Mouse (Mus musculus) T-helper 2 cell (primary cell): ENCODE results near the gene Kcnj5.

Source experiments
- in situ Hi-C: fragments of 300-600 bp; cut with MboI, MseI; formaldehyde crosslinking; loops from one replicate; pipeline ENCODE4 v1.15.1; 2025; ENCODE audit warnings: high pct_unique_total_duplicates

Gene Kcnj5

DNA sequence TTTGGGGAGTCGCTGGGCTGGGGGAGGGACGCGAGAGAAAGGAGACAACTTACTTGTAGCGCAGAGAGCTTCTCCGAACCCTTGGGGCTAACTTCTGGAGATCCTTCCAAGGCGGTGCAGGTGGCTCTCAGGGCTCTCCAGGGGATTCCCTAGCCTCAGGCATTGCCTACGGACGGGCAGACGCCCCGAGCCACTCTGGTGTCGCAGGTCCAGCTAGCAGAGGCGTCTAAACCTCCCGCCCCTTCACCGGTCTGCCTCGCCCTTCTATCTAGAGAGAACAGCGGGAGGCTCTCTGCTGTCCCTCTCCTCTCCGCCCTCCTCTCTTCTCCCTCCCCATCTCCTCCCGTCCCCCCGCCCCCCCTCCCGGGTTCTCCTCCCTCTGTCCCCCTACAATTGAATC lies at the start of gene Kcnj5:
Gene Kcnj5 (minus strand): TSS at position 300 of the 400 bp plus-strand sequence.
- in situ Hi-C loops, result loop anchor here (5.0 kb wide), 1 partner anchor 72 kb away; no protein-coding TSS in a partner anchor

DNA sequence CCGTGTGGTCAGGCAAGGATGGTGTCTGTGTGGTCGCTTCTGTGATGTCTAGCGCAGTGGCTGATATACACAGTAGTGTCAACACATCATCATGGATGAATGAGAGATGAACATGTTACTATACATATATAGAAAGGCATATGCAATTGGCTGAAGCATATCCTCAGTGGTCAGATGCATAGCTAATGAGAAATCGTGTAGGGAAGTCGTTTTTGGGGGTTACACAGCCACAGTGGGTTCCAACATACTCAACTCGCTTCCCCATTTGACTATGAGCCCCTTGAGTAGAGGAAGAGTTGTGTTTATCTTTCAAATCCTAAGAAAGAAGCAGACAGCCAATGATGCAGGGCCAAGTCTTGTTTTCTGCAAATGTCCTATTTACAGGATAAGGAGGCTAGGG lies 48.6 kb upstream of the Kcnj5 start:
- in situ Hi-C loops, result loop anchor here (10.0 kb wide), 1 partner anchor 842 kb away; no protein-coding TSS in a partner anchor

DNA sequence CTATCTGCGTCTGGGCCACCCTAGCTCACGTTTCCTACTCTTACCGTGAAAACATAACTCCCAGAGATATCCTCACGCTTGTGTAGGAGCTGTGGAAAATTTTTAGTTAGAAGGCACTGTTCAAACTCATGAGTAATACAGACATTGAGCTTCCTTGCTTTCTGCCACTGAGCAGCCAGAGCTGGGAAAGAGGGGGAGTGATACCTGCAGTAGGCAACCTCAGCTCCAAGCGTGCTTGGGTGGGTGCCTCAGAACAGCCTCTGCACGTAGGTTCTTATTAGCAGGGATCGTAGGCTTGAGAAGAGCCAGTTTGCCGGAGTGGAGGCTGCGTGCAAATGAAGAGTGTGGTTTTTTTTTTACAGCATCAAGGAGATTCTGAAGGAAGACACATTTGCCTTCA lies 47.6 kb upstream of the Kcnj5 start:
- in situ Hi-C loops, result loop anchor here (10.0 kb wide), 1 partner anchor 843 kb away; no protein-coding TSS in a partner anchor

DNA sequence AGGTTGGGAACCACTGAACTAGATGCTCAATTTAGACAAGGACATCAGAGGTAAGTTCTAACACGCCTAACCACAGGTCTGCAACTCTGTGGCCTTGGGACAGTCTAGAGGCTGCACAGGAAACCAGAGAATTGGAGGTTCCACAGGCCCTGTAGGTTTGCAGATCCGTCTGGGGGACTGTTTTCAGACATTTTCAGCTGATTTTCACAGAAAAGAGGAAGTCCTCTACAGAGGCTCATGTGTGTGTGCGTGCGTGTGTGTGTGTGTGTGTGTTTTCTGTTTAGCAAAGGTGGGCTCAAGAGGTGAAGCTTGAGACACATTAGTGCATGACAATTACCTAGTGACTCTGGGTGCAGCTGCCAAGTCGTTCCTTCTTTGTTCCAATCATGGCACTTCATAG lies 46.9 kb upstream of the Kcnj5 start:
- in situ Hi-C loops, result loop anchor here (10.0 kb wide), 1 partner anchor 844 kb away; no protein-coding TSS in a partner anchor

DNA sequence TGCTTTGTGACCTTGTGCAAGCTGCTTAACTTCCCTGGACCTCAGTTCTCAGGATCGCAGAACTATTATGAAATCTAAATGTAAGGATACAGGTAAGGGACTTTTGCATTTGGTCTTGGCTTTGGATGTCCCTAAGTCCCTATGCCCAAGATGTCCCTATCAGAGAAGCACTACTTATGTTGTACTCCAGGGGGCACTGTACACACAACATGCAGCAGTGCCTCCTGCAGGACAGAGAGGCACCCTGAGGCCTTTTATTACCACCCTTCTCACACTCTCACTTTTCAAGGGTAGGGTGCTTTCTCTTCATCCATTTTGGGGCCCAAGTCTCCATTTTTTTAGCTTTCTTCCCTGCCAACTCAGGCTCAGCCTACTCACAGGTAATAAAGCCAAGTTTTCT lies 44.0 kb upstream of the Kcnj5 start:
- in situ Hi-C loops, result no loop called here

DNA sequence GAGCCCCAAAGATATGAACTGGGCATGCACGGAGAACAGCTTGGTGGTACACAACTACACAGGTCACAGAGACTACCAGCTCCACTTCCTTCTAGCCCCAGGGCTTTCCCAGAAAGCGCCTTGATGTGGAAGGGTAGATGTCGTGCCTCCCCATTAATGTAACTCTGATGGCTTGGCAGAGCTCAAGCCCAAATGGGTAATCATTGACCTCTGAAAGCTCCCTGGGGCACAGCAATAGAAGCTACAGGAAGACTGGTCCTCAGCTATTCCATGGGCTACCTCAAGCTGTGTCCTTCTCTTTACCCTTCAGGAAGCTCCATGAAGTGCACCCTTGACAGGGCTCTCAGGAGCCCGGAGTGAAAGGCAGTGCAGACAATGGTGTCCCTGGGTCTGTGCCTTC lies 40.8 kb upstream of the Kcnj5 start:
- in situ Hi-C loops, result no loop called here

DNA sequence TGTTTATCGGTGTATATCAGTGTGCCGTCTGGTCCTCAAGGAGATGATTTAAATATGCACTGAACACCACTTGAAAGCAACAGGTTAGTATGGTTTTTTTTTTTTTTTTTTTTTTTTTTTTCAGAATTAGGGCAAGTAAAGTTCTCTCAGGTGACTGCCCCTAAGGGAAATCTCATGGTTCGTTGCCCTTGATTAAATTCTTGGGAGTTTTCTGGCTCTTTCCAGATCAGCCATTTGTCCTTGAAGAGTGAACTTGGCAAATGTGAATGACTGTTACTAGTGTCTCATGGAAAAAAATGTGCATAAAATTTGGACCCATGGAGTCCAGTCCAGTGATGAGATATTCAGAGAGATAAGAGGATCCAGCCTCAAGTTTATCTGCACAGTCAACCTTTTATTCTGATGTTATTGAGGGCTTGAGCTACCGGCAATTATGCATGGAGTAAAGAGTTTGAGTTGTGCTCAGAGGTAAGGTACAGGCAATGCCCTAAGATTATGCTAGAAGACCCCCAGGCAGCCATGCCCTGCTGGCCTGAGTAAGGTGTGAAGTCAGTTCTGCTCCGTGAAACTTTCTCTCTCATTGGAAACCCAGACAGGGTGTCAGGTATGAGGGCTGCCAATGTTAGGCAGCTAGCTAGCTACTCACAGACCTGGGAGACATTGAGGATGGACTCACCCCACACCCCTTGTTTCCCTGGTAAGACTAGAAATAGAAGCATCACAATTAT lies 32.9 kb upstream of the Kcnj5 start:
- in situ Hi-C loops, result no loop called here

DNA sequence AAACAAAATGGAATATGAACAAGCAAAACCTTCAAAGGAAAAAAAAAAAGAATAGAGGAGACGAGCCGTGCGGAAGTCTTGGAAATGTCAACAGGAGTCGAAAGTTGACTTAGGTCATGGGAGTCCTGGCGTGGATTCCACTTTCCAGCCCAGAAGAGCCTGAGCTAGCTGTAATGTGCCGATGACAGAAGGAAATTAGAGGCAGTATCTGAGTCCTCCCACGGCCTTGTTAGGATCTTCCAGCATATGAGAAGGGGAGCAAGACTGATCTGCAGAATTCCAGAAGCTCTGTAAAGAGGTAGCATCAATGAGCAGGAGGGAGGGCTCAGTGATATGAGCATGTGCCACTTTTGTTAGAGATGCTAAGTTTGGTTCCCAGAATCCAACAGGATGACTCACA lies 31.9 kb upstream of the Kcnj5 start:
- in situ Hi-C loops, result no loop called here

DNA sequence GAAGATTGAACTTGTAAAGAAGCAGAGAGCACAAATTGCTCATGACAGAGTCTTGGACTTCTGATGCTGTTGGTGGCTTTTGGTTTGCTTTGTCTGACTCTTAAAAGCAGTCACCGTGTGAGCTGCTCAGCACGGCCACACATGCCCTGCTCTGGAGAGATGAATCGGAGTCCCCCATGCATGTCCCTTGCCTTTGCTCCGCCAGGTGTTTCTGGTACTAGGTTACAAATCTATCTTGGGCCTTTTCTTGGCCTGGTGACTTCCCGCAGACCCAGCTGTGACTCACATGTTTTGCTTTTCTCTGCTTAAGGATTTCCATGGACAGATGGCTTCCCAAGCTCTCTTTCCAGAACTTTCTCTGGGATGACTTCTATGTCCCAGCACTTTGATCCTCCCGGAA lies 29.5 kb upstream of the Kcnj5 start:
- in situ Hi-C loops, result no loop called here

DNA sequence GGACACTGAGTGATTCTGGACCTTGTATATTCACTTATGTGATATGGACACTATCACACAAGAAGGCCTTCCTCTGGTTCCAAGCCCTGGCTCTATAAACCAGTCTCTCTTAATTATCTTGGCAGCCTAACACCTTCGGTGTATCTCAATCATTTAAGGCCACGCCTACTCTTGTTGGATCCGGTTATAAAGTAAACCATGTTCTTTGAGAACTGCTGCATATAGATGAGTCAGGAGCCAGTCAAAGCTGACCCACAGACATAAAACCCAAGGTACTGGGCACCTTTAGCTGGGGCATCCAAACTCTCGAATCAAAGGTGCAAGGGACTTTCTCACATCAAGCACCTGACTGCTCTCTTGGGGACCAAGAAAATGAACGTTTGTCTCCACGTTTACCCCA lies 28.1 kb upstream of the Kcnj5 start, which contains the start of gene Kcnj1:
Gene Kcnj1 (plus strand): TSS at position 292 of the 400 bp plus-strand sequence.
- in situ Hi-C loops, result no loop called here

DNA sequence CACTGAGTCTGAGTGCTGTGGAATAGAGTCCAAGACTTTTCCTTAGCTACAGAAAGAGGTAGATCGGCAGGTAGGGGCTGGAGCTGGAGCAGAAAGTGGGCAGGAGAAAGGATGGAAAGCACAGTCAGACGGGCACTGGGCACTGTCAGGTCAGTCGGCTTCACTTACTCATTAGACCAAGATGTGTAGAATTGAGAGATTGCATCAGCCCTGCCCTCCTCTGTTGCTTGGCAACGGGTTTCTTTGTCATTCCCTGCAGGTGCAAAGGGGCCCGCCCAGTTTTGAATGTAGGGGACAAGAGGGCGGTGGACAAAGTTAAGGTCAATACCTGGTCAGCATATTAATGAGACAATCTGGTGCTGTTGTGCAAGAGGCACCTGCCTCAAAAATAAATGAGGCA lies 25.2 kb upstream of the Kcnj5 start:
- in situ Hi-C loops, result no loop called here

DNA sequence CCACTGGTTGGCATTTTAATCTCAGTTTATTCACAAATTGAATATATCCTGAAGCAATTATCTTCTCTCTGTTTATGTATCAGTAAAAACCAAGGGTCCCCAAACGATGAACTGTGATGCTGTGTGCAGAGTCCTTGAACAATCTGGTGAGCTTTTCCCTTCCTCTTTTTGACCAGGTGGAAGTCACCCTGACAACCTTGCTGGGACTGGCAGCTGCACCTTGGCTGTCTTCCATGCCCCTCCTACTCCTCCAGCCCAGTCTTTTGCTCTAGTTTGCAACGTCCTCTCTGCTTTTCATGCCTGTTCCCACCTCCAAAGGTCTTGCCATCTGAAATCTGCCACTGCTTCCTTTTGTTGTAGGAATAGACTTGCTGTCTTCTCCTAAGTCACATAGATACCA lies 24.7 kb upstream of the Kcnj5 start:
- in situ Hi-C loops, result no loop called here

DNA sequence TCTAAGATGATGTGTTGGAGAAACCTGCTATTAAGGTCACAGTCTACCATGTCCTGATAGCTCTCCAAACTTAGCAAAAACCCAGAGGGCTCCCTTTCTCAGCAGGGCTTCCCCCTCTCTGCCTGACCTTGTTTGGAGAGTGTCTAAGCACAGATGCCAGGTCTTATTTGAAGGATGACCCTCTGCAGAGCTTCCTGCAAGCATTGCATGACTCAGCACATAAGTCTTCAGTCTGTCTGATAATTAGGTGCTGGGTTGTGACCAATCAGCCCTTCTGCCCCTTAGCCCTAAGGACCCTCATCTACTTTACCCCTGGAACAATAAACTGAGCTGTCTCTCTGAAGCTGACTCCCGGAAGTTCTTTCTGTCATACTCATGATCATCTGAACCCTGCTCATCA lies 16.6 kb upstream of the Kcnj5 start:
- in situ Hi-C loops, result no loop called here

DNA sequence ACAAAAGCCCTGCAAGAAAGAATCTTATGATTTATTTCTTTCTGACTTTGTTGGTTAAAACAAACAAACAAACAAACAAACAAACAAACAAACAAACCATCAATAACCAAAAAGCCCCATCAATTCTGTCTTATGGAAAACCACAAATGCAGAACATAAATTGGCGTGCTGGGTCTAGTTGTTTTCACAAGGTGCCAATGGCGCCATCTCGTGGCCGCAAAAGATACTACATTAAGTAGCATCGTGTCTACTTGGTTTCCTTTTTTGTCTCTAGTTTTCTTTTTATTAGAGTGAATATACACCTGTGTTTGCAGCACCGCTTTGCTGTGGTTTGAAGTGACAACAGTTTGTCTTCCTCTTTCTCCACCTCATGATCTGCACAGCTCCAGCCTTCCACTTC lies 6.2 kb upstream of the Kcnj5 start:
- in situ Hi-C loops, result no loop called here

DNA sequence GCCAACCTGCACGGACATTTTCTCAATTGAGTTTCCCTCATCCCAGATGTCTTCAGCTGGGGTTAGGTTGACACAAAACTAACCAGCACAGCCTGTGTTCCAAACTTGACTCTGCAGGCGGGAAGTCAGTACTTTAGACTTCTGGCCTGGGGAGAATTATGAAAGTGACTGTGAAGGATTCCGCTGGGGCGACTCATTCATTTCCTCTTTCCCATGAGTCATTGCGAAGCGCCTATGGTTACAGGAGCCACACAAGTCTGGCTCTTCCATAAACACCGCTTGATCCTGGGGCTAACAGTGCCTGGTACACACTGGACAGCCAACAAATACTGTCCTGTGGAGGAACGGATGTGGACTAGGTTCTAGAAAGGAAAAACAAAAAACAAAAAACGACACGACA lies 5.2 kb upstream of the Kcnj5 start:
- in situ Hi-C loops, result no loop called here

DNA sequence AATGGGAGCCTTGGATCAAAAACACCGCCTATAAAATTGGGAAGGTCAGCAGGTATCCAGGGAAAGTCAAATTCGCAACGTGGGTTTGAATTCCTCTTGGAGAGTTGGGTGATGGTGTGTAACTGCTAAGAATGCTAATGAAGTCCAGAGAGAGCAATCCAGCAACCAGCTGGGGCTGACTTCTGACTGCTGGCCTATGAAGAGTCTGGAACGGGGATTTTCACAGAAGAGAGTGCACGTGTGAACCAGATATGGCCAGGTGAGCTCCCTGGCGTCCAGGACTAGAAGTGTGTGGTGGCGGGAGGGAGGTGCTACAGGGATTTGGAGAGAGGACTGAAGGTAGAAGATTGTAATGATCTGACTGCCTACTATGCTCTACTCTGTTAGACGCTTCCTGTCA lies 3.9 kb upstream of the Kcnj5 start:
- in situ Hi-C loops, result no loop called here

DNA sequence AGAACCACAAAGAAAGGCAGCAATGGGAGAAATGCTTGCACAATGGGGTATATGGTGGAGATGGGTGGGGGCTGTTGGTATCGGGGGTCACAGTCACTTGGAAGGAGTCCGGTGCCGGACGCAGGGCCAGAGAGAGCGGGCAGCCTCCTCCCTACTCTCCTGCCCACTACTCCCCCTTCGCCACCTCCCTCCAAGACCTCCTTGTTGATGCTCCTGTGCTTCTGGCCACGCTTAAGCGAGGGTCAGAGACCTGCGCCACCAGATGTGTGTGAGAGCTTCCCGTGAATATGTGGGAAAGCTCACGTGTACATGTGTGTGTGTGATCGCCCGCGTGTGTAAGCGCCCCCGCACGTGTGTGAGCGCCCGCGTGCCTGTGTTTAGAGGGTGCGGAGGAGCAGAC lies 339 bp upstream of the Kcnj5 start:
- in situ Hi-C loops, result loop anchor here (5.0 kb wide), 1 partner anchor 72 kb away; no protein-coding TSS in a partner anchor

DNA sequence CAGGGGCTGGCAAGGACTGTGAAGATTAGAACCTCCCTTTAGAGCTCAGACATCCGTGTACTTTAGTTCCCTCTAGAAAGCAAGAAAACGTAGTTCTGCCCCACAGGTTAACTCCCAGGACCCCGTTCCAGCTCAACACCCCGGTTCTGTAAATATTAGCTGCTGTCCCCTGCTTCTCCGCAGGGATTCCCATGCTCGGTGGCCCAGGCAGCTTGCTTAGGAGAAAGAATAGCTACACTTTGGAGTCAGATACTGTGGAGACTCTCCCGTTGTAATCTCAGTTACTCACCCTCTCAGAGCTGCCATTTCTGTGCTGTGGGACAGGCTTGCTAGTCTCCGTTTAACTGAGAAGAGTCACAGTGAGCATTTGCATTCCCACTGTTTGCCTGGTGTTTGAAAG lies 1.2 kb downstream of the Kcnj5 start:
- in situ Hi-C loops, result loop anchor here (5.0 kb wide), 1 partner anchor 71 kb away; no protein-coding TSS in a partner anchor

DNA sequence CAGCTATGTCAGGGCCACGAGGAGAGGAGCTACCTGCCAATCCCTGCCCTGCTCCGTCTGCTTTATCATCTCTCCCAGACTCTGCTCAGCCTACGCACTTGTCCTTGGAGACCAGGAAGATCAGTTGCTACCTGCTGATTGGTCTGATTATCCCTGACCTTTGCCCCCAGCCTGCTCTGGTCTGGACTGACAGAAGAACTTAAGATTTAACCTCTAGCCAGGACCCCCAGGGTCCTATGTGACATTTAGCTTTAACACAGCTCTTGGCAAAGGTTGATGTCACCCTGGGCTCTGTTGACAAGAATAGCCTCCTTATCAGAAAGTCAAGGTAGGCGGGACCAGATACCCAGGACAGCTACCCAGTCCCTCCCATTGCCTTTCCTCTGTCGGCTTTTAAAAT lies 3.3 kb downstream of the Kcnj5 start:
- in situ Hi-C loops, result loop anchor here (5.0 kb wide), 1 partner anchor 69 kb away; no protein-coding TSS in a partner anchor

DNA sequence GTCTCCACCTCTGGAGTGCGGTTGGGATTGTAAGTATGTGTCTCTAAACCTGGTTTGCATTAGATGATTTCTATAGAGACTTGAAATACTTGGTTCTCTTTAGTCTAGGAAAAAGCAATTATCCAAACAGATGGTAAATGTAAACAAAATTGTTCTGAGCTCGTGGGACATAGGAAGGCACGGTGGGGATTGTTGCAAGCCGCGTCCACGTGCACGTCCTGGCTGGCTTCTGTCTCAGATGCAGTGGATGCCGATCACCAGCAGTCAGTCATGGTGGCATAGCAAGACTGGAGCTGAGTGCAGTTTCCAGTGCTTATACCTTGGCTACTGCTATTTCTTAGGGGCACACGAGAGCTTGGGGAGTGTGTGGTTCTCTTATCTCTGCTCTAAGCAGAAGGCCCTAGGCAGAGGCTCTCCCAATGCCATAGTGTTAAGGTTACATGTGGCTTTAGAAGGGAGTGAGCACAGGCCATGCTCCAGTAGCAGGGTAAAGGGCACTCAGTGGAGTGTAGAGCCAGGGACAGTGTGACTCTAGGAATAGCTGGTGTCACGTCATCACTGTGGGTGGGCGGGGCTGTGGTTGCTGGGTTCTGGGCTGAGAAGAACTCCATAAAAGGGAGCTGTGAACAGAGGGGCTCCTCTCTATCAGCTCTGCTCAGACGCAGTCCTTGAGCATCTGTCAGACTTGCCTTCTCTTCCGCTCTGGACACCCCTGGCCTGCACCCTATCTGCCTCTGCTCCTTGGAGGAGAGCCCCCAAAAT lies 8.6 kb downstream of the Kcnj5 start:
- in situ Hi-C loops, result no loop called here

DNA sequence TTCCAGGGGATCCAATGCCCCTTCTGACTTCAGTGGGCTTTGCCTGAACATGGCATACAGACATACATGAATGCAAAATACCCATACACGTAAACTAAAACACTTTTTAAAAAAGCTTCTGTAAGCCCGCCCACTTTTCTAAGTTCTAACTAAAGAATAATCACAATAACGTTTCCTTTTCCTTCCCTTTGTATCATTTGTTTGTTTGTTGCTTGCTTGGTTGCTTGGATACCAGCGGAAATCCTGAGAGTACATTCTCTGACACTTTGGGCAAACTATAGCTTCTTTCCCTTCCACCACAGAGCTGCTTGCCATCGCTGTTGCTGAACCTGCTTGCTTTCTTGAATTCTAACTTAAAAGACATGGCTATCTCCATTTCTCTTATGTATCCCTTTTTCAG lies 13.0 kb downstream of the Kcnj5 start:
- in situ Hi-C loops, result no loop called here

DNA sequence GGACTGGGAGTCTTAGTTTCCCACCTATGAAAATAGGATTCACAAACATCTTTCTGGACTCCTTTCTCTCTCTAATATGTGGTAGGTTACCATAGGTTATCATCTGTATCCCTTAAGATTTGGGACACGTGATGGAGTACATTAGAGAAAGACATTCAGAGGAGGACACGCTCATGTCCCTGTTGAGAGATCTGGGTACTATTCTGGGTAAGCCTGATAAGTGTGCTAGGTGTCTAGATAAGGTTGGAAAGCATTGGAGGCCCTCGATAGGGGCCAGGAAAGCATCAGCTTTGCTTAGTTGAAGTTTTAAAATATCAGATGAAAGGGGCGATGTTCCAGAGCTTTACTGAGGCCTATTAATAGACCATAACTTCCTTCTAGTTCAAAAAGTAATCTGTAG lies 15.4 kb downstream of the Kcnj5 start:
- in situ Hi-C loops, result no loop called here

DNA sequence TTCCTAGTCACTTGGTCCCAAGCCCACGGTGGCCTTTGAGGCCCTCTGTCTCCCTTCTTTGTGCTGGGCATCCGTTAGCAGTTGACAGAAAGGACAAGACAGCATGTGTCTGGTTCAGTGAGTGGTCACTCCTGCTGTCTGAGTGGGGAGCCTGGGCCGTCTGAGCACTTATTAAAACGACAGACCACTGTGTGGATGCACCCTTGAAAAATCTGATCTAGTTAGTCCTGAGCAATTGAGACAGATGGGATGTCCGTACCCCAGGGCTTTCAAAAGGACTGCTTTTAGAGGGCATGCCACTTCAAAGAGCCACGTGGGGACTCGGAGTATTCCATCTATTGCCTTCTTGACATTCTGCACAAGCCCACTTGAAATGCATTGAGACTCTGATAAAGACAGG lies 20.5 kb downstream of the Kcnj5 start:
- in situ Hi-C loops, result no loop called here
